Mouse (Mus musculus): ENCODE data around the gene Dmrta2. TPM values are rescaled to one million over a fixed set of nuclear protein-coding genes. Genes with fewer than 3 reads are reported as not detected.

Gene Dmrta2
- polyA plus RNA-seq, 1 experiment, result 4.9 TPM

DNA sequence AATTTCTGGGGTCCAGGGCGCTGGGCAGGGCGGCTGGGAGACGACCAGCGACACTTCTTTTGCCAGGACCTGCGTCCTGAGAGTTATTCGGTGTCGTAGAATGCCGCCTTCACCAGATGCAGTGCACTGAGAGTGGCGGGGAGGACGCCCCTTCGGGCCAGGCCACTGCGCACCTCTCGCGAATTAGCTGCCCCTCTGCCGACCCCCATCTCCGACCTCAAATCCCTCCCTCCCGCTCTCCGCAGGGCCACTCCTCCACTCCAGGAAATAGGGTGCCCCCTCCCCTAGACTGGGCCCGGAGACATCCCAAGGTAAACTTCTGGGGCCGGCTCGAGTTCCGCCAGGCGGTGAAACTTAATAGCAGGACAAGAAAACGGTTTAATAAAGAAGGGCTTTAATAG is 6.2 kb downstream of the Dmrta2 start:
- Histone ChIP-seq H3K4me2 (ENCODE audit: low read depth) (no peak overlapping the region), H3K27me3 (ENCODE audit: control insufficient read depth, insufficient read depth, insufficient read length) (peaks cover 25% of the 10 kb centered on the region), H3K79me2 (ENCODE audit: control insufficient read depth, insufficient read depth) (no peaks in the 10 kb centered on the region), H3ac (ENCODE audit: control insufficient read depth, insufficient read length) (no peak overlapping the region), H3K4me3 (no peak overlapping the region), H3K36me3 (ENCODE audit: control insufficient read depth, insufficient read depth) (peaks cover 4% of the 10 kb centered on the region)
- TF ChIP-seq MAX (IDR thresholded peaks at IDR 0.05; ENCODE audit: low read depth) (no peak), POLR2A (IDR thresholded peaks at IDR 0.05; ENCODE audit: insufficient read length, low read depth) (no peak), SRF (IDR thresholded peaks at IDR 0.05; ENCODE audit: control insufficient read depth, insufficient read length, low read depth) (no peak), TCF12 (IDR thresholded peaks at IDR 0.05; ENCODE audit: insufficient read depth, poor library complexity, severe bottlenecking) (no peak), MYOG (IDR thresholded peaks at IDR 0.05; ENCODE audit: control insufficient read depth in 1 of 3, insufficient read depth in 1 of 3, insufficient read length in 2 of 3, low read depth in 2 of 3) (no peak), MYOD1 (IDR thresholded peaks at IDR 0.05; ENCODE audit: control insufficient read depth in 1 of 3, insufficient read length in 2 of 3, low read depth in 2 of 3) (no peak), E2F4 (IDR thresholded peaks at IDR 0.05; ENCODE audit: insufficient read depth) (no peak), TCF3 (IDR thresholded peaks at IDR 0.05; ENCODE audit: insufficient read length, low read depth) (no peak), CEBPB (IDR thresholded peaks at IDR 0.05; ENCODE audit: insufficient read depth, poor library complexity, severe bottlenecking) (no peak), REST (IDR thresholded peaks at IDR 0.05; ENCODE audit: insufficient read depth, insufficient read length) (no peak), USF1 (IDR thresholded peaks at IDR 0.05; ENCODE audit: low read depth) (no peak), POLR2AphosphoS2 (IDR thresholded peaks at IDR 0.05; ENCODE audit: insufficient read length, low read depth) (no peak)

DNA sequence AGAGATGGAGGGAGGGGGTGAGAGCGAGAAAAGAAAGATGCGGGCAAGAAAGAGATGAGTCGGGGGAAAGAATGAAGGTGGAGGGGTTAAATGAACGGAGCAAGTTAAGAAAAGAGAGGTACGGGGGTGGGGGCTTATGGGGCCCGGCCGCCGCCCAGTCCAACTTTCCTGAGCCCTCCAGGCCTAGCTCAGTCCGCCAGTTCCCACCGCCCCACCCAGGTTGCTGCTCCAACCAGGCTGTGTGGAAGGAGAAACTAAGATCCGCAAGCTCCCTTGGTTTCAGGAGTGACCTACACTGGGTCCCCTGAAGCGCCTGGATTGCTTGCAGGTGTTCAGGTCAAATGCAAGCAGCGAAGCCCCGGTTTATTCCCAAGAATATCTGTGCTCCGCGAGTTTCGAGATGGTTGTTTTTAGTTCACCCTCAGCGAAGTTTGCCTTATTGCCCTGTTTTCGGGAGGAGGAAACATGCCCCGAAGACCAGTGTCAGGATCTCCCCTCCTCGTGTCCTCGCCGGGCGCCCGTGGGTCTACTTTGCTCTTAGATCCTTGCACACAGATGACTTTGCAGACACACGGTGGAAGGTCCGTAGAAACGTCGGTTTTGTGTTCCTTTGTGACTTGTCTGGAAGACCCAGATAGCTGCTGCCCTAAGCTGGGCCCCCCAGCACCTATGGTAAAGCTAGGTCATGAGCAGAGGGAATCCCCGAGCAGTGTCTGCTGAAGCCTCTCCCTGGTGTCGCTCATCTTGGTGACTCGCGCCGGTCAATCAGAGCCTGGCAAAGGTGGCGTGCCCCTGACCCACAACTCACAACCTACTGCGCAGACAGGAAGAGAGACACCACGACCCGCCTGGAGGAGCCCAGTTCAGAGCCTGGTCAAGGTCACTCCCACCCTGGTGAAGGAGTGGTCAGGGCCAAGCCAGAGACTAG is 6.9 kb downstream of the Dmrta2 start:
- no peak overlapping the region for H3ac ChIP-seq (ENCODE audit: control insufficient read depth, insufficient read length)
- no peak overlapping the region for H3K4me3 ChIP-seq

GRCm38 (mm10) chr4:109985424-109986172 is 7.7 kb downstream of the Dmrta2 start:
- Histone ChIP-seq H3K79me2 (ENCODE audit: control insufficient read depth, insufficient read depth) (no peaks in the 10 kb centered on the region), H3K4me3 (no peak overlapping the region), H3K36me3 (ENCODE audit: control insufficient read depth, insufficient read depth) (peaks cover 4% of the 10 kb centered on the region), H3K4me2 (ENCODE audit: low read depth) (no peak overlapping the region), H3ac (ENCODE audit: control insufficient read depth, insufficient read length) (no peak overlapping the region), H3K27me3 (ENCODE audit: control insufficient read depth, insufficient read depth, insufficient read length) (peaks cover 25% of the 10 kb centered on the region)
- no peak for TF ChIP-seq REST (IDR thresholded peaks at IDR 0.05; ENCODE audit: insufficient read depth, insufficient read length)
- TF ChIP-seq USF1 (IDR thresholded peaks at IDR 0.05; ENCODE audit: low read depth), result no peak
- no peak for TF ChIP-seq CEBPB (IDR thresholded peaks at IDR 0.05; ENCODE audit: insufficient read depth, poor library complexity, severe bottlenecking)
- TF ChIP-seq TCF12 (IDR thresholded peaks at IDR 0.05; ENCODE audit: insufficient read depth, poor library complexity, severe bottlenecking), result no peak
- TF ChIP-seq POLR2AphosphoS2 (IDR thresholded peaks at IDR 0.05; ENCODE audit: insufficient read length, low read depth), result no peak
- no peak for TF ChIP-seq MYOG (IDR thresholded peaks at IDR 0.05; ENCODE audit: control insufficient read depth in 1 of 3, insufficient read depth in 1 of 3, insufficient read length in 2 of 3, low read depth in 2 of 3)
- no peak for TF ChIP-seq POLR2A (IDR thresholded peaks at IDR 0.05; ENCODE audit: insufficient read length, low read depth)
- TF ChIP-seq TCF3 (IDR thresholded peaks at IDR 0.05; ENCODE audit: insufficient read length, low read depth), result no peak
- TF ChIP-seq MAX (IDR thresholded peaks at IDR 0.05; ENCODE audit: low read depth), result no peak
- no peak for TF ChIP-seq MYOD1 (IDR thresholded peaks at IDR 0.05; ENCODE audit: control insufficient read depth in 1 of 3, insufficient read length in 2 of 3, low read depth in 2 of 3)
- TF ChIP-seq SRF (IDR thresholded peaks at IDR 0.05; ENCODE audit: control insufficient read depth, insufficient read length, low read depth), result no peak
- TF ChIP-seq E2F4 (IDR thresholded peaks at IDR 0.05; ENCODE audit: insufficient read depth), result no peak

More for the DNA sequence above, 6.9 kb downstream of the Dmrta2 start:
- peaks cover 25% of the 10 kb centered on the region for H3K27me3 ChIP-seq (ENCODE audit: control insufficient read depth, insufficient read depth, insufficient read length)
- no peak overlapping the region for H3K4me2 ChIP-seq (ENCODE audit: low read depth)
- TF ChIP-seq TCF3 (IDR thresholded peaks at IDR 0.05; ENCODE audit: insufficient read length, low read depth) (no peak), MAX (IDR thresholded peaks at IDR 0.05; ENCODE audit: low read depth) (no peak), POLR2AphosphoS2 (IDR thresholded peaks at IDR 0.05; ENCODE audit: insufficient read length, low read depth) (no peak), USF1 (IDR thresholded peaks at IDR 0.05; ENCODE audit: low read depth) (no peak), SRF (IDR thresholded peaks at IDR 0.05; ENCODE audit: control insufficient read depth, insufficient read length, low read depth) (no peak), REST (IDR thresholded peaks at IDR 0.05; ENCODE audit: insufficient read depth, insufficient read length) (no peak)
- H3K36me3 ChIP-seq (ENCODE audit: control insufficient read depth, insufficient read depth), result peaks cover 4% of the 10 kb centered on the region
- H3K79me2 ChIP-seq (ENCODE audit: control insufficient read depth, insufficient read depth), result no peaks in the 10 kb centered on the region

DNA sequence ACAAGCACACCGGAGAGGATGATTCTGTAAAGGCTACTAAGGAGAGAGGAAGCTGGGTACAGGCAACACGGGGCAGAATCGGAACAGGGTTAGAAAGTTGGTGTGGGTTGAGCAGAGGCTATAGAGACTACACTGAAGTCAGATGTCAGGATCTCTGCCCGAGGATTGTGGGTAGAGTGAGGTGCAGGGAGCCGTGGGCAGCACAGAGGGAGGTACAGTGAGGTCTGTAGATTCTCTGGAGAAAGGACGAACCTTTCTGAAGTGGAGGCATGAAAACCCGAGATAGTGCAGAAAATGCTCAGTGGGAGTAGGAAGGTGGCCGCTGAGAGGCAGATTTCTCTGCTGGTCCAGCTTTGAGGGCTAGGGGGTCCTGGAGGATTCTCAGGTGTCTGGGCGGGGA is 8.4 kb downstream of the Dmrta2 start:
- Histone ChIP-seq H3K4me2 (ENCODE audit: low read depth) (no peak overlapping the region), H3ac (ENCODE audit: control insufficient read depth, insufficient read length) (no peak overlapping the region), H3K36me3 (ENCODE audit: control insufficient read depth, insufficient read depth) (no peaks in the 10 kb centered on the region), H3K27me3 (ENCODE audit: control insufficient read depth, insufficient read depth, insufficient read length) (peaks cover 25% of the 10 kb centered on the region), H3K4me3 (no peak overlapping the region), H3K79me2 (ENCODE audit: control insufficient read depth, insufficient read depth) (no peaks in the 10 kb centered on the region)
- TF ChIP-seq E2F4 (IDR thresholded peaks at IDR 0.05; ENCODE audit: insufficient read depth), result no peak
- no peak for TF ChIP-seq REST (IDR thresholded peaks at IDR 0.05; ENCODE audit: insufficient read depth, insufficient read length)
- no peak for TF ChIP-seq TCF3 (IDR thresholded peaks at IDR 0.05; ENCODE audit: insufficient read length, low read depth)
- no peak for TF ChIP-seq TCF12 (IDR thresholded peaks at IDR 0.05; ENCODE audit: insufficient read depth, poor library complexity, severe bottlenecking)
- no peak for TF ChIP-seq MYOD1 (IDR thresholded peaks at IDR 0.05; ENCODE audit: control insufficient read depth in 1 of 3, insufficient read length in 2 of 3, low read depth in 2 of 3)
- TF ChIP-seq CEBPB (IDR thresholded peaks at IDR 0.05; ENCODE audit: insufficient read depth, poor library complexity, severe bottlenecking), result no peak
- TF ChIP-seq POLR2A (IDR thresholded peaks at IDR 0.05; ENCODE audit: insufficient read length, low read depth), result no peak
- no peak for TF ChIP-seq USF1 (IDR thresholded peaks at IDR 0.05; ENCODE audit: low read depth)
- no peak for TF ChIP-seq MYOG (IDR thresholded peaks at IDR 0.05; ENCODE audit: control insufficient read depth in 1 of 3, insufficient read depth in 1 of 3, insufficient read length in 2 of 3, low read depth in 2 of 3)
- TF ChIP-seq MAX (IDR thresholded peaks at IDR 0.05; ENCODE audit: low read depth), result no peak
- TF ChIP-seq SRF (IDR thresholded peaks at IDR 0.05; ENCODE audit: control insufficient read depth, insufficient read length, low read depth), result no peak

All from myocyte (in vitro differentiated cells).